Mouse (Mus musculus) heart, embryonic 14.5 days (tissue): Measurements from ENCODE around the gene Pink1. TPM values are rescaled to one million over a fixed set of nuclear protein-coding genes. Genes with fewer than 3 reads are reported as not detected.

Source experiments
- ATAC-seq: fragments of 200-750 bp; cut with Nextera tagmentation; 2 replicates; pipeline ENCODE4 v1.8.0; 2017; ENCODE audit warnings: low read depth, moderate TSS enrichment; ENCODE audit not compliant: insufficient number of reproducible peaks, insufficient read depth, low FRiP score
- H3K27ac ChIP-seq, 2 experiments: fragments of 200-500 bp in 1 of 2; fragments of 300-500 bp in 1 of 2; sonication (generic) in 1 of 2; replicated peaks in 1 of 2; 2 replicates each; pipeline ENCODE4 v1.5.1; 2012 to 2014; ENCODE audit warnings: low read depth in 2 of 2, low read length in 2 of 2, control low read depth in 1 of 2, mild to moderate bottlenecking in 1 of 2, mixed read lengths in 1 of 2; ENCODE audit not compliant: control insufficient read depth in 1 of 2, insufficient read depth in 1 of 2
- H3K27me3 ChIP-seq: fragments of 300-500 bp; sonication (generic); 2 replicates; pipeline ENCODE4 v1.6.1; 2014; ENCODE audit warnings: mild to moderate bottlenecking, low read length, control low read depth; ENCODE audit not compliant: control insufficient read depth, insufficient read depth
- H3K36me3 ChIP-seq: fragments of 300-500 bp; sonication (generic); 2 replicates; pipeline ENCODE4 v1.6.1; 2014; ENCODE audit warnings: mild to moderate bottlenecking, control low read depth, low read length, mixed read lengths; ENCODE audit not compliant: control insufficient read depth, insufficient read depth
- H3K4me1 ChIP-seq, 2 experiments: fragments of 200-500 bp in 1 of 2; fragments of 300-500 bp in 1 of 2; sonication (generic) in 1 of 2; 2 replicates each; pipeline ENCODE4 v1.6.1; 2012 to 2014; ENCODE audit warnings: low read length in 2 of 2, control low read depth in 1 of 2, mixed read lengths in 1 of 2; ENCODE audit not compliant: control insufficient read depth in 2 of 2, insufficient read depth in 2 of 2
- H3K4me2 ChIP-seq: fragments of 300-500 bp; sonication (generic); 2 replicates; pipeline ENCODE4 v1.6.1; 2014; ENCODE audit warnings: mild to moderate bottlenecking, low read length
- H3K4me3 ChIP-seq, 2 experiments: fragments of 200-500 bp in 1 of 2; fragments of 300-500 bp in 1 of 2; sonication (generic) in 1 of 2; 2 replicates each; pipeline ENCODE4 v1.5.1; 2012 to 2014; ENCODE audit warnings: low read length in 2 of 2, mild to moderate bottlenecking in 2 of 2, control low read depth in 1 of 2, low read depth in 1 of 2, moderate library complexity in 1 of 2; ENCODE audit not compliant: control insufficient read depth in 1 of 2, insufficient read depth in 1 of 2
- H3K9ac ChIP-seq: fragments of 300-500 bp; sonication (generic); 2 replicates; pipeline ENCODE4 v1.6.1; 2014; ENCODE audit warnings: mild to moderate bottlenecking, low read length
- H3K9me3 ChIP-seq: fragments of 300-500 bp; sonication (generic); 2 replicates; pipeline ENCODE4 v1.6.1; 2016; ENCODE audit warnings: low read length, control low read depth; ENCODE audit not compliant: control insufficient read depth
- WGBS: fragments of 180-500 bp; shearing (Covaris S2); extraction: QIAGEN DNeasy Blood & Tissue Kit; methylation state at CpG from one replicate; pipeline ENCODE4 v1.1.7; 2014; 5-methylcytosine and 5-hydroxymethylcytosine counted together
- polyA plus RNA-seq: library from polyadenylated mRNA; unstranded; fragments of >200 nt; fragmentation: Nextera tagmentation; extraction: Ambion mirVana; gene quantifications from 2 replicates; pipeline ENCODE4 v1.2.1, GENCODE M21; 2014

Gene Pink1
- polyA plus RNA-seq, 1 experiment from 2014 or later: 50.9 TPM

- no peaks in the 10 kb centered on the region for H3K27me3 ChIP-seq
- no peak overlapping the region for H3K27ac ChIP-seq
- H3K4me1 ChIP-seq: peaks cover 27 to 30% of the 10 kb centered on the region in 2 experiments
- H3K36me3 ChIP-seq: no peaks in the 10 kb centered on the region
- no peak overlapping the region for H3K9ac ChIP-seq
- no peaks in the 10 kb centered on the region for H3K9me3 ChIP-seq
- no peak overlapping the region for H3K4me3 ChIP-seq
- WGBS: 82% methylated on average over 7 of the region's 7 CpGs
- no peak overlapping the region for H3K4me2 ChIP-seq
- no peak for ATAC-seq
Observed at GRCm38 (mm10) chr4:138342048-138342447, 15.9 kb upstream of the Pink1 start.

GRCm38 (mm10) chr4:138341393-138341792 is 15.3 kb upstream of the Pink1 start:
- Histone ChIP-seq H3K9ac (no peak overlapping the region), H3K27me3 (no peaks in the 10 kb centered on the region), H3K4me2 (no peak overlapping the region), H3K4me1 (peaks cover 27 to 30% of the 10 kb centered on the region in 2 experiments), H3K9me3 (no peaks in the 10 kb centered on the region), H3K36me3 (no peaks in the 10 kb centered on the region), H3K4me3 (no peak overlapping the region), H3K27ac (no peak overlapping the region; a peak in 1 of 4 replicates)
- 46% methylated on average over 8 of the region's 8 CpGs for WGBS
- no peak for ATAC-seq

- Histone ChIP-seq H3K9ac (no peak overlapping the region), H3K4me3 (no peak overlapping the region), H3K27me3 (no peaks in the 10 kb centered on the region), H3K27ac (no peak overlapping the region), H3K9me3 (no peaks in the 10 kb centered on the region), H3K36me3 (no peaks in the 10 kb centered on the region), H3K4me2 (no peak overlapping the region), H3K4me1 (peaks cover 27 to 30% of the 10 kb centered on the region in 2 experiments)
- 29% methylated on average over 4 of the region's 4 CpGs for WGBS
- no peak for ATAC-seq
Observed at GRCm38 (mm10) chr4:138339963-138340362, 13.9 kb upstream of the Pink1 start.

GRCm38 (mm10) chr4:138337341-138337740 is 11.2 kb upstream of the Pink1 start:
- ATAC-seq: no peak

GRCm38 (mm10) chr4:138336876-138337275 is 10.8 kb upstream of the Pink1 start:
- WGBS: 68% methylated on average over 5 of the region's 5 CpGs
- Histone ChIP-seq H3K4me1 (peaks cover 7 to 12% of the 10 kb centered on the region in 2 experiments), H3K27ac (no peak overlapping the region), H3K4me2 (no peak overlapping the region), H3K4me3 (no peak overlapping the region), H3K36me3 (no peaks in the 10 kb centered on the region), H3K9ac (no peak overlapping the region), H3K9me3 (no peaks in the 10 kb centered on the region), H3K27me3 (peaks cover 3% of the 10 kb centered on the region)
- no peak for ATAC-seq

More at GRCm38 (mm10) chr4:138337341-138337740, 11.2 kb upstream of the Pink1 start:
- Histone ChIP-seq H3K27ac (no peak overlapping the region), H3K9ac (no peak overlapping the region), H3K27me3 (peaks cover 3% of the 10 kb centered on the region; the same call in 1 of the 2 replicates), H3K9me3 (no peaks in the 10 kb centered on the region), H3K36me3 (no peaks in the 10 kb centered on the region), H3K4me2 (no peak overlapping the region), H3K4me3 (no peak overlapping the region), H3K4me1 (peaks cover 9 to 13% of the 10 kb centered on the region in 2 experiments)
- WGBS: 72% methylated on average over 9 of the region's 9 CpGs

GRCm38 (mm10) chr4:138335648-138336047 is 9.5 kb upstream of the Pink1 start:
- Histone ChIP-seq H3K9ac (no peak overlapping the region), H3K27ac (no peak overlapping the region), H3K36me3 (no peaks in the 10 kb centered on the region), H3K27me3 (peaks cover 15% of the 10 kb centered on the region), H3K9me3 (no peaks in the 10 kb centered on the region), H3K4me1 (peaks cover 0 to 2% of the 10 kb centered on the region in 2 experiments; a peak in 1 of 4 replicates), H3K4me2 (no peak overlapping the region), H3K4me3 (no peak overlapping the region)
- WGBS: 88% methylated on average over 6 of the region's 6 CpGs
- ATAC-seq: no peak

GRCm38 (mm10) chr4:138335036-138335435 is 8.9 kb upstream of the Pink1 start:
- no peaks in the 10 kb centered on the region for H3K9me3 ChIP-seq
- no peak for ATAC-seq
- peaks cover 17% of the 10 kb centered on the region for H3K27me3 ChIP-seq
- H3K27ac ChIP-seq: no peak overlapping the region
- peaks cover 2 to 4% of the 10 kb centered on the region in 2 experiments; a peak in 1 of 4 replicates for H3K4me1 ChIP-seq
- WGBS: 73% methylated on average over 12 of the region's 12 CpGs
- no peak overlapping the region for H3K4me2 ChIP-seq
- H3K9ac ChIP-seq: no peak overlapping the region
- H3K36me3 ChIP-seq: no peaks in the 10 kb centered on the region
- H3K4me3 ChIP-seq: no peak overlapping the region

GRCm38 (mm10) chr4:138333135-138333534 is 7.0 kb upstream of the Pink1 start:
- Histone ChIP-seq H3K27ac (no peak overlapping the region), H3K4me3 (no peak overlapping the region), H3K4me1 (peaks cover 2 to 4% of the 10 kb centered on the region in 2 experiments; a peak in 1 of 4 replicates), H3K9ac (no peak overlapping the region), H3K27me3 (peaks cover 17% of the 10 kb centered on the region), H3K9me3 (no peaks in the 10 kb centered on the region), H3K36me3 (no peaks in the 10 kb centered on the region), H3K4me2 (no peak overlapping the region)
- 64% methylated on average over 4 of the region's 4 CpGs for WGBS
- ATAC-seq: no peak
